Mouse (Mus musculus): ENCODE measurements at regions not wholly inside any gene's neighbourhood (a gene's known extent, or its start where the extent isn't known, plus 50 kb on each side); places are given as distances from the start of the nearest gene placed in this dataset.

DNA sequence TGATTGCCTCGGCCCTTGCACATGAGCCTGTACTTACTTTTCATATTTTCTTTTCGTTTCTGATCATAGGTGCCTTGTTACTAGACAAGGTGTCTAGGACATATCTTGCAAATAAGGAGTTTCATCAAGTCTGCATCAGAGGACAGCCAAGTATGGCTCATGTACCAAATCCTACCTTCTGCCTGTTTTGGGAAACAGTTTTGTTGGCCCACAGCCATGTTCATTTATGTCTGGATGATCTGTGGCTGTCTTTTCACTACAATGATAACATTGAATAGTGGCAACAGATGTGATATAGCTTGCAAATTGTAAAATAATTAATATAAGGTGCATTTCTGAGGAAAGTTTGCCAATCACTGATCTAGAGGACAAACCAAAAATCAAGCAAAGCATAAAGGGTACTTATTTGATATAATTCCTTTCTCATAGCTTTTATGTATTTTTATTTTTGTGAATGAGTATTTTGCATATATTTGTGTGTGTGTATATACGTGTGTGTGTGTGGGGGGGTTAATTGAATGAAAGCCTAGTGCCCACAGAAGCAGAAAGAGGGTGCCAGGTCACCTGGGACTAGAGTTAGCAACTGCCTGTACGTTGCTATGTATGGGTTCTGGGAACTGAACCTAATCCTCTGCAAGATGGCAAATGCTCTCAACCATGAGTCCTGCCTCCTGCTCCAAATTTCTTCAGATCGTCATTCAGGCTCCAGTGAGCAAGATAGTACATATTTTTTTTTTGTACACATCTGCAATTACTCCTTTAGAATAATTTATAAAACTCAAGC, 99.2 kb upstream of the Spaca1 start:
- H3K4me3 ChIP-seq (ENCODE audit: low read depth, low read length) = no peak overlapping the region
- H3K9ac ChIP-seq (ENCODE audit: low read depth, poor library complexity, severe bottlenecking) = no peak overlapping the region
- H3K27ac ChIP-seq (ENCODE audit: insufficient read depth, low read length) = no peak overlapping the region
- TF ChIP-seq CTCF (IDR thresholded peaks at IDR 0.05; ENCODE audit: low read depth, low read length) (no peak), EP300 (IDR thresholded peaks at IDR 0.05; ENCODE audit: insufficient read depth, low read depth, low read length) (no peak), POLR2A (IDR thresholded peaks at IDR 0.05; ENCODE audit: insufficient read depth, low read length) (no peak)
- H3K4me1 ChIP-seq (ENCODE audit: control insufficient read depth, insufficient read depth, low read length) = no peaks in the 10 kb centered on the region
- H3K36me3 ChIP-seq (ENCODE audit: control insufficient read depth, insufficient read depth, low read length, poor library complexity, severe bottlenecking) = no peaks in the 10 kb centered on the region
- H3K27me3 ChIP-seq (ENCODE audit: control insufficient read depth, insufficient read depth, low read length, poor library complexity, severe bottlenecking) = no peaks in the 10 kb centered on the region
- no peaks in the 10 kb centered on the region for H3K9me3 ChIP-seq (replicated peaks; ENCODE audit: control insufficient read depth, insufficient read depth, low read length, poor library complexity, severe bottlenecking)

DNA sequence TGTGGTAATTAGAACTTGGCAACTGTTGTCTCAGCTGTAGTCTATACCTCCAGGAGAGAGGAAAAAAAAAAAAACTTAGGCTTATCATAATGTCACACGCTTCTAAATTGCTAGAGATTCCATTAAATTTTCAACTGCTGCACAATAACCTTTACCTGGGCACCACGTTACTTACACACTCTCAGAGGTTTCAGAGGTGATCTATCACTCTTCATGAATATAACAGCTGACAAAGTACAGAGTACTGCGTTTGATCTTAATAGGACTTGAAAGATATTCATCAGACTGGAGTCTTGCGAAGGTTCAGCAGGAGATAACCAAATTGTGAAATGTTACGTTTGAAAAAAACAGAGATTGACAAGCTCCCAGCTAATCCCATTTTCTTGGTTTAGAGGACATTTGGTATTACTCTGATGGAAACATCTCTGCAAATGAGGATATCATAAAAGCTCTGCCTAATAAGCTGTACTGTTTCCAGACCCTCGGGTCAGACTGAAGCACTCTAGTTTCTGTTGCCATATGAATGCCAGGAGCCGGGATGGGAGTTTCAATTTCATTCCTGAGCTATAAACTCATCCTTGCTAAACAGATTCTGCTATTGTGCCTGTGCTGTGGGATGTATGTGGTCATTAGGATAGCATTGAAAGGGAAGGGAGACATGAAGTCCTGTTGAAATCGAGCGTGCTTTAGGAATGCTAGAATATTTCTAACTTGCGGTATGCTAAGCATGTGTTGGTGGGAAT, 101.8 kb upstream of the Spaca1 start:
- no peaks in the 10 kb centered on the region for H3K9me3 ChIP-seq (replicated peaks; ENCODE audit: control insufficient read depth, insufficient read depth, low read length, poor library complexity, severe bottlenecking)
- no peak overlapping the region for H3K27ac ChIP-seq (ENCODE audit: insufficient read depth, low read length)
- H3K4me1 ChIP-seq (ENCODE audit: control insufficient read depth, insufficient read depth, low read length) = no peaks in the 10 kb centered on the region
- no peaks in the 10 kb centered on the region for H3K36me3 ChIP-seq (ENCODE audit: control insufficient read depth, insufficient read depth, low read length, poor library complexity, severe bottlenecking)
- H3K4me3 ChIP-seq (ENCODE audit: low read depth, low read length) = no peak overlapping the region
- no peak for TF ChIP-seq CTCF (IDR thresholded peaks at IDR 0.05; ENCODE audit: low read depth, low read length)
- no peak for TF ChIP-seq POLR2A (IDR thresholded peaks at IDR 0.05; ENCODE audit: insufficient read depth, low read length)
- no peak for TF ChIP-seq EP300 (IDR thresholded peaks at IDR 0.05; ENCODE audit: insufficient read depth, low read depth, low read length)
- no peak overlapping the region for H3K9ac ChIP-seq (ENCODE audit: low read depth, poor library complexity, severe bottlenecking)
- H3K27me3 ChIP-seq (ENCODE audit: control insufficient read depth, insufficient read depth, low read length, poor library complexity, severe bottlenecking) = no peaks in the 10 kb centered on the region

DNA sequence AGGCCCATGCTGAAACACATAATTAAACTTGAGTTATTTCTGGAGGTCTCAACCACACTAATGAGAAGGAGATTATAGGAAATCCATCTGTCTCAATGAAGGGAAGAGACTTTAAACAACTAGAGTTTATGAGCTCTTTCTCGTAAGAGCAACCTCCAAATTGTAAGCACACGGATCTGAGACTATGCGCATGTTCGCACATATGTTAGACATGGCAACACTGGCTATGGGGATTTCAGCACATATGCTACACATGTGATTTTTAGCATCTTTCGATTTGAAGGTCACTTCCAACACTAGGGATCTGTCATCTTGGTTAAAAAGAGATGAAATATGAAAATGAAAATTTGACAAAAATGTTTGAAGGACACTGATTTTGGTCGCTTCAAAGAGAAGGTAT, 105.5 kb upstream of the Spaca1 start:
- no peaks in the 10 kb centered on the region for H3K36me3 ChIP-seq (ENCODE audit: control insufficient read depth, insufficient read depth, low read length, poor library complexity, severe bottlenecking)
- no peak for TF ChIP-seq CTCF (IDR thresholded peaks at IDR 0.05; ENCODE audit: low read depth, low read length)
- TF ChIP-seq EP300 (IDR thresholded peaks at IDR 0.05; ENCODE audit: insufficient read depth, low read depth, low read length) = no peak
- no peak for TF ChIP-seq POLR2A (IDR thresholded peaks at IDR 0.05; ENCODE audit: insufficient read depth, low read length)
- no peak overlapping the region for H3K9ac ChIP-seq (ENCODE audit: low read depth, poor library complexity, severe bottlenecking)

DNA sequence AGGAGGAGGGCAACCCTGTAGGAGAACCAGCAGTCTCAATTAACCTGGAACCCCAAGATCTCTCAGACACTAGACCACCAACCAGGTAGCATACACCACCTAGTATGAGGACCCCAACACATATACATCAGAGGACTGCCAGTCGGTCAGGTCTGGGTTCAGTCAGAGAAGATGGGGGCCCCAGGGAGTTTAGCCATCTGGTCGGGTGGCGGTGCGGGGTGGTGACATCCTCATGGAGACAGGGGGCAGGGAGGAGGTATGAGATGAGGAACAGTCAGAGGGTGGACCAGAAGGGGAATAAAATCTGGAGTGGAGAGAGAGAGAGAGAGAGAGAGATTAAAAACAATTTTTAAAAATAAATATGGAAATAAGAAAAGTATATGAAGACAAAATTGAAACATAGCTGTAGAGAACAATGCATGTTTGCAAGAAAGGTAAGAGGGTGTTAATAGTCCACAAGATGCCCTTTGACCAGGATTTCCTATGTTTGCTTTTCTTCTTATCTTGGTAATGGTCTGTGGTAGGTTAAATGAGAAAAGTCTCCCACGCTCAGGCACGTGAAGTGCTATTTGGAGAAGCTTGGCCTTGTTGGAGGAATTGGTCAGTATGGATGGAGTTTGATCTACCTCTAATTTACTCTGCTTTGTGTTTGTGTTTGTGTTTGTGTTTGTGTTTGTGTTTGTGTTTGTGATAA, 108.0 kb upstream of the Spaca1 start:
- H3K9ac ChIP-seq (ENCODE audit: low read depth, poor library complexity, severe bottlenecking) = no peak overlapping the region
- H3K4me3 ChIP-seq (ENCODE audit: low read depth, low read length) = no peak overlapping the region
- no peak for TF ChIP-seq EP300 (IDR thresholded peaks at IDR 0.05; ENCODE audit: insufficient read depth, low read depth, low read length)
- H3K9me3 ChIP-seq (replicated peaks; ENCODE audit: control insufficient read depth, insufficient read depth, low read length, poor library complexity, severe bottlenecking) = no peaks in the 10 kb centered on the region; the same call in 1 of the 2 replicates
- no peaks in the 10 kb centered on the region for H3K36me3 ChIP-seq (ENCODE audit: control insufficient read depth, insufficient read depth, low read length, poor library complexity, severe bottlenecking)
- H3K4me1 ChIP-seq (ENCODE audit: control insufficient read depth, insufficient read depth, low read length) = no peaks in the 10 kb centered on the region
- H3K27me3 ChIP-seq (ENCODE audit: control insufficient read depth, insufficient read depth, low read length, poor library complexity, severe bottlenecking) = no peaks in the 10 kb centered on the region; the same call in 1 of the 2 replicates
- no peak overlapping the region for H3K27ac ChIP-seq (ENCODE audit: insufficient read depth, low read length)

More for the DNA sequence above, 105.5 kb upstream of the Spaca1 start:
- H3K9me3 ChIP-seq (replicated peaks; ENCODE audit: control insufficient read depth, insufficient read depth, low read length, poor library complexity, severe bottlenecking) = no peaks in the 10 kb centered on the region
- no peaks in the 10 kb centered on the region for H3K27me3 ChIP-seq (ENCODE audit: control insufficient read depth, insufficient read depth, low read length, poor library complexity, severe bottlenecking)
- H3K27ac ChIP-seq (ENCODE audit: insufficient read depth, low read length) = no peak overlapping the region
- H3K4me3 ChIP-seq (ENCODE audit: low read depth, low read length) = no peak overlapping the region
- no peaks in the 10 kb centered on the region for H3K4me1 ChIP-seq (ENCODE audit: control insufficient read depth, insufficient read depth, low read length)

DNA sequence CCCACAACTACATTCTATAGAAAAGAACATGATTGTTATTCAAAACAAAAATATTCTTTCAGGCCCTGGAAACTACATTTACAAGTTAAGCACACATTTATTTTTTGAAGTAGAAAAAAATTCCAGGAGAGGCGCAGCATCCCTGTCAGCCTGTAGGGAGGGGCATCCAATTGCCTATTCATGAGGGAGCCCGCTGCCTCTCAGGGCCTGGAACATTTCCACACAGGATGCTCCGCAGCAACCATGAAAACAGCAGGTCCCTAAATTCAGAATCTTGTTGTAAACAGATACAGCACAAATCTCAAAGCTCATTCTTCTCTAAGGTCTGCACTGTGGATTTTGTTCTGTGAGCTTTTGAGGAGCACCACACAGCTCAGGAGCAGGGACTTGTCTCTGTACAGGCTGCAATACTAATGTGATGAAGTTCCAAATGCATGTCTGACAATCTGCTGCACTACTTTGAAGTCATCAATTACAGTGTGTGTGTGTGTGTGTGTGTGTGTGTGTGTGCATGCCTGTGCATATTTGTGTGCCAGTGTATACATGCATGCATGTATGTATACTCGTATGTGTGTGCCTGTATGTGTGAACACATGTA, 121.4 kb upstream of the Spaca1 start:
- no peaks in the 10 kb centered on the region for H3K4me1 ChIP-seq (ENCODE audit: control insufficient read depth, insufficient read depth, low read length)
- TF ChIP-seq POLR2A (IDR thresholded peaks at IDR 0.05; ENCODE audit: insufficient read depth, low read length) (no peak), EP300 (IDR thresholded peaks at IDR 0.05; ENCODE audit: insufficient read depth, low read depth, low read length) (no peak), CTCF (IDR thresholded peaks at IDR 0.05; ENCODE audit: low read depth, low read length) (no peak)
- no peak overlapping the region for H3K9ac ChIP-seq (ENCODE audit: low read depth, poor library complexity, severe bottlenecking)
- no peak overlapping the region for H3K27ac ChIP-seq (ENCODE audit: insufficient read depth, low read length)
- no peak overlapping the region for H3K4me3 ChIP-seq (ENCODE audit: low read depth, low read length)
- H3K9me3 ChIP-seq (replicated peaks; ENCODE audit: control insufficient read depth, insufficient read depth, low read length, poor library complexity, severe bottlenecking) = peaks cover 3% of the 10 kb centered on the region
- no peaks in the 10 kb centered on the region for H3K36me3 ChIP-seq (ENCODE audit: control insufficient read depth, insufficient read depth, low read length, poor library complexity, severe bottlenecking)
- no peaks in the 10 kb centered on the region for H3K27me3 ChIP-seq (ENCODE audit: control insufficient read depth, insufficient read depth, low read length, poor library complexity, severe bottlenecking)
